Mouse (Mus musculus) Muller cell, postnatal 12 days (primary cell): ENCODE measurements around the gene Rmnd1.
"Not testable (repeated sequence)": the region's sequence is repeated elsewhere in the genome, so short reads cannot be mapped to it uniquely, and the experiment has no call there.

Experiments used
- DNase-seq: peaks from one replicate; pipeline ENCODE4 v3.0.0-alpha.2; 2015; ENCODE audit errors: inconsistent ontology term

Rmnd1 gene

GRCm38 (mm10) chr10:4432123-4432931, at the start of gene Rmnd1, which contains the start of gene Armt1:
Rmnd1 (minus strand) TSS chr10:4432388.
Armt1 (plus strand) TSS chr10:4432467.
- peak; percentile 98 for DNase-seq

DNA sequence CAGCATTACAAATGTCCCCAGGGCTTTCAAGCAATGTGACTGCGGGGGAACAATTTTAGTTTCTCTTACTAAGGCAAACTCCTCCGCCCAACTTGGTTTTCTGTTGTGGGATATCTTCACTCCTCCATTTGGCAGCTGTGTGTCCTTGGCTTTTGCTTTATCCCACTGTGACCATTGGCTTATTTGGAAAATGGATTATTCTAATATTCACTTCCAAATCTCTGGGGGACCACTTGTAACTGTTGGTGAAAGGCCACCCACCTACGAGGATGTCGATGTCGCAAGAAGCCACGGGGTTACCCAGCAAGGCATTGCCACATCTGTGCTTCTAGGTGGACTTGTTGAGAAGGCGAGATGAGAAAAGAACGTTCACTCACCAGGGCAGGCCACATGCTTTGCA, 49.5 kb upstream of the Rmnd1 start:
- DNase-seq = no peak

DNA sequence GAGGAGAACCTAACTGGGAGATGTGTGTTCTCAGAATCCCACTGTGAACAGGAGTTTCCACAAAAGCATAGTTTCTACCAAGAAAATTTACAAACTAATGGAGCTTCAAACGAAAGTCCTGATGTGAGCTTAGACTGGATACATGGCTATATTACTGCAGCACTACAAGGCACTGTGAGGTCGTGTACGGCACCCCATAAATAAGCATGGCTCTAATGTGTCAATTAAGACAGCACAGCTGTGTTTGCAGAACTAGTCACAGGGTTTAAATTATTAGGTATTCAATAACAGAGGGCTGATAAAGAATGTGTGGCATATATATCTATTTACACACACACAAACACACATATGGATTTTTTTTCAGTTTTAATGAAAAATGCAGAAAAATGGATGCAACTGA, 48.7 kb upstream of the Rmnd1 start:
- no peak for DNase-seq

- DNase-seq = no peak
Observed at GRCm38 (mm10) chr10:4476604-4477003, 44.4 kb upstream of the Rmnd1 start.

DNA sequence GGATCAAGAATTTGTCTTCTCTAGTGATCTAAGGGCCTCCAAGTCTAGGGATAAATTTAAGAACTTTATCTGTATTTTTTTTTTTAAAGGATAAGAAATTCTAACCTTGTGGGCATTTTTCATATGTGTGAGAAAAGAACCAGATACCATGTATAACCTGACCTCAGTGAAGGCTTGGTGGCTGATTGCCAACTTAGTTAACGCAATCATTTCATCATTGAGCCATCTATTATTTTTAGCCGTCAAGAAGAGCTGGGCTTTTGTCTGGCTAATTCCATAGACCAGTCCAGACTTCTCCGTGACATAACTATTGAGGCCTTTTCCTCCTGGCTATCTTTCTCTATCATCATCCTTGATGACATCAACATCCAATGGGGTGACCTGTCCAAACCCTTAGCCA, 43.2 kb upstream of the Rmnd1 start:
- no peak for DNase-seq

- no peak for DNase-seq
Observed at GRCm38 (mm10) chr10:4473591-4473993, 41.4 kb upstream of the Rmnd1 start.

DNA sequence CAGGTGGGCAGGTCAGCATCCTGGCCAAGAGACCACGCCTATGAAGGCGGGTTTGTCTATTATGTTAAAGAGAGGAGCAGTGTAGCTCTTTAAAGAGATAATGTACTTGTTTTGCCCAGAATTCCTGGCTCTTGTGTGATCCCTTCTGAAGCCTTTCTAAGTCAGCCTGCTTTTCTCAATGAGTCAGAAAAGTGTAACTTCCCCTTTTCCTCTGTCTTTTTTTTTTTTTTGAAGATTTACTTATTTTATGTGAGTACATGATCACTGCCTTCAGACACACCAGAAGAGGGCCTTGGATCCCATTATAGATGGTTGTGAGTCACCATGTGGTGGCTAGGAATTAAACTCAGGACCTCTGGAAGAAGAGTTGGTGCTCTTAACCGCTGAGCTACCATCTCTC, 37.2 kb upstream of the Rmnd1 start:
- no peak for DNase-seq

- DNase-seq = no peak
Observed at GRCm38 (mm10) chr10:4465799-4466198, 33.6 kb upstream of the Rmnd1 start.

GRCm38 (mm10) chr10:4460201-4460600, 28.0 kb upstream of the Rmnd1 start:
- no peak for DNase-seq

DNA sequence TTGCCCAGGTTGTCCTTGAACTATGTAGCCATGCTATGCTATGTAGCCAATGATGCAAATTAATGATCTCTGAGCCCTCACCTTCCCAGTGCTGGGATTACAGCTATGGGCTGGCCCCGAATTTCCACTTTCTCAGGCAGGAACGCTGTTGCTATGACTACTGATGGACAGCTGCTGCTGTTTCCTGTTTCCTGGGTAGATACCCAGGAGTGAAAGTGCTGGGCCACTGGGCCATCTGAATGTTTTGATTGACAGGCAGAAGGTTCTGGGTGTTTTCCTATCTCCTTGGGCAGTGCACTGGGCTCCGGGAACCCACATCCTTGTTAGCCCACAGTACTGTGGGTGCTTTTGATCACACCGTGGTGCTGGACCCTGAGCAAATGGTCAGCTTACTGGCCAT, 24.2 kb upstream of the Rmnd1 start:
- DNase-seq = no peak

DNA sequence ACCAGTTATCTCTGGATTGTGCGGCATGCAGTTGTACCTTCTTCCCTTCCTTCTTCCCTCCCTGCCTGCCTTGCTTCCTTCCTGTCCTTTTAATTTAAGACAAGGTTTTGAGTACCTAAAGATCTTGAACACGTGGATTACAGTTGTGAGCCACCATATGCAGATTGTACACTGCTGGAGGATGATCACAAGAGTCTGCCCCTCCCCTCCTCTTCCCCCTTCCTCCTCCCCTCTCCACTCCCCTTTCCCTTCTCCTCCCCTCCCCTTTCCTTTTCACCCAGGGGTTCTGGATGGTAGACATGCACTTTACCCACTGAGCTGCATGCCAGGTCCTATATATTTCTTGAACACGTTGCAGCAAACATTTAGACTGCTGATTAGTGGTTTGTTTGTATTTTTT, 3.2 kb upstream of the Rmnd1 start:
- no peak for DNase-seq

GRCm38 (mm10) chr10:4433871-4434270, 1.7 kb upstream of the Rmnd1 start:
- not testable (repeated sequence) for DNase-seq

GRCm38 (mm10) chr10:4432996-4433755, 988 bp upstream of the Rmnd1 start:
- DNase-seq = peak; percentile 43

GRCm38 (mm10) chr10:4431746-4432122, 454 bp downstream of the Rmnd1 start:
- DNase-seq = peak; percentile 29

- DNase-seq = no peak
Observed at GRCm38 (mm10) chr10:4430826-4431225, 1.4 kb downstream of the Rmnd1 start.

DNA sequence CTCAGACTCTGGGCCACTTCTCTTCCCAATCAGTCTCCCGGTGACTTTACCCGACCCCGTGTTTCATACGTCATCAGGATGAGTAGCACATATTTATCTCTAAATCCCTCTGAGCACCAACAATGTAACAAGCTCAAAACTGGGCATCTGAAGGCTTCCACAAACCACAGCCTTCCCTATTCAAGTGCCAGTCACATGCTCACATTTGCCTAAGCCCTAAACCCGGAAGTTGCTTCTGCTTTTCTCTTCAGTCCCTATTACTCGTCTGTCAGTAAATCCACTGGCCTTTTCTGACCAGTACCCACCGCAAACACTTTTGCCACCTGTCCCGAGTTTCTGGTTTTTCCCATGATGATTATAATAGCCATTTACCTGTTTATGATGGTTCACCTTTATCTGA, 1.8 kb downstream of the Rmnd1 start:
- no peak for DNase-seq

DNA sequence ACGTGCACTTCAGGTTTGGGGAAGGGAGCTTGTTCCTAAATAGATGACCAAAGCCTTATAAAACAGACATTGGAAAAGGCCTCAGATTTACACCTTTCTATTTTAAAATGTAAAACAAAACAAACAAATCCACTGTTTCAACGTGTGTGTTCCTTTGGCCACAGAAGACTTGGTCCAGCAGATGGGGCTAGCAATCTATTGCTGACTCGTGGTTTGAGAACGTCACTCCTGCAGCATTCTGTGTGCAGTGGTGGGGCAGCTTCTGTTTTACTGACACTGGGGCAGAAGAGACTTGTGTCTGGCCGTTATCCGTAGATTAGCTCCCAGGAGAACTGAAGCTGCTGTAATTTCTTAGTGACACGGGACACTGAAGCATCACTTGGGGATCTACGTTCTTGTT, 6.9 kb downstream of the Rmnd1 start:
- DNase-seq = peak; percentile 17

GRCm38 (mm10) chr10:4407191-4407590, 25.0 kb downstream of the Rmnd1 start:
- DNase-seq = no peak

DNA sequence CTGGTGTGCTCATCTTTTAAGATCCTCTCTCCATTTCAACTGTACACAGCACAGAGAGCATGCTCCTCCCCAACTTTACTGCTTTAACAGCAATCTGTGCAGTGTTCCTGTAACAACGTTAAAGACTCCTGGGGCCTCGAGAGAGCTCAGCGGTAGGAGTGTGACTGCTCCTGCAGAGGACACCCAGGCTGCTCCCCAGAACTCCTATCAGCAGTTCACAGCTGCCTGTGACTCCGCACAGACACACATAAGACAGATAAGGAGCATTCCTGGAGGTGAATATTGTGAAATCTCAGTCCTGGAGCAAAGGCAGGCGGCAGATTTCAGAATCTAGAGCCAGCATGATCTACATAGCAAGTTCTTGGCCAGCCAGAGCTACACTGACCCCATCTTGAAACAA, 26.7 kb downstream of the Rmnd1 start:
- no peak for DNase-seq

DNA sequence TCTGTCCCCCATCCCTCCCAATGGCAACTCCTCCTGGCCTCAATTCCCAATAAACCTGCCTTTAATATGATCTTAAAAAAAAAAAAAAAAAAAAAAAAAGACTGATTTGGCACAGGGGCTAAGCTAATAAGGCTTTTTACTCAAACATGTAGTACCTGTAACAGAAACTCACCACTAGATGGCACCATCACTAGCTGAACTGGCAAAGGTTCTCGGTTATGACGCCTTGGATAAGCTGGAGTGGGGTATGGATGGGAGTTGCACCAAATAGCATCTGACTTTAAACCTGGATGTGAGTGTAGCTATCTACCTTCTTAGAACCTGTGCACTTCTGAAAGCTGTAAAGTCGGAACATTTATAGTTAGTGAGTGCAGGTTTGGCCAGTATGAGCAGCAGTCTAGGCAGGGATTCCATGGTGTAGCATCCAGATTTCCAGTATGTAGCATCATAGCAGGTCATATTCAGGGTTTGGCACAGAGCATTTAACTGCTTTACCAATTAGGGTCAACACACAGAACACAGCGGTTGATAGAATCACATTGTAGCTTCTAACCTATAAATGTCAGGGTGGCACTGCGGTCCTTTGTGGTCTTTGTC, 27.2 kb downstream of the Rmnd1 start:
- peak; percentile 51 for DNase-seq

DNA sequence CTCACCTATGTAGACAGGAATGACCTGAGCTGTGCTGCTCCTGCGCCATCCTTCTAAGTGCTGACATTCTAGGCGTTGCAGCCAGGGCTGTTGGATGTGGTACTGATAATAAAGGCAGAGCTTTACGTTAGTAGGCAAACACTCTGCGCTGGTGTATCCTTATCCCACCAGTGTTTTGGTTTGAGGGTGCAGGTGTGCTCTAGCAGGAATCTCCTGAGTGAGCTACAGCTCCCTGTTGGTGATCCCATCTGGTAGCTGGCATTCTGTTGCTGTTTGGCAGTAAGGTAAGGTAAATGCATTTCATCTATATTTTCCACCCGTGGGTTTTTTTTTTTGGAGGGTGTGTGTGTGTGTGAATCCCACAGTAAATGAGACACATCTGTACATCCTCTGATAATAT, 34.1 kb downstream of the Rmnd1 start:
- no peak for DNase-seq

GRCm38 (mm10) chr10:4395321-4395720, 36.9 kb downstream of the Rmnd1 start:
- DNase-seq = no peak

GRCm38 (mm10) chr10:4391851-4392250, 40.3 kb downstream of the Rmnd1 start:
- DNase-seq = no peak
